Mouse (Mus musculus) CD4-positive helper T cell, adult 2 months (primary cell): ENCODE data around the gene Minpp1.

Experiments
- DNase-seq: peaks from one replicate; pipeline ENCODE4 v3.0.0-alpha.2; 2012; ENCODE audit warnings: low read depth, missing footprints, low spot score

The Minpp1 gene

DNA sequence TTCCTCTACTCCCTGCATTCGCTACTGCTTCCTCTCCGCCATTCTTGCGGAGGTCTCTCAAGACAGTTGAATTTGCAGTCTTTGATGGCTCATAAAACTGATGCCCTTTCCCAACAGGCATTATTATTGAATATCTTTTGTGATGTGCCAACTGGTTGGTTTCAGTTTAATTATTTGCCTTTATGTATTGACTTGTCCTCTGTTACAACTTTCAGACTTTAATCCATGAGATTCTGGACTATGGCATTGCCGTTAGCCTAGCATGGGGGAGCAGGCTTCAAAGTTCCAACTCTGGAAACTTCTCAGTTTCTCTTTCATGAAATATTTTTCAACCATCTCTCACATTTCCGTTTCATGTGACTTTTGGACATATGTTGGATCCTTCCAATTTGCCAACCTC, 41.6 kb downstream of the Minpp1 start:
- DNase-seq: no peak

DNA sequence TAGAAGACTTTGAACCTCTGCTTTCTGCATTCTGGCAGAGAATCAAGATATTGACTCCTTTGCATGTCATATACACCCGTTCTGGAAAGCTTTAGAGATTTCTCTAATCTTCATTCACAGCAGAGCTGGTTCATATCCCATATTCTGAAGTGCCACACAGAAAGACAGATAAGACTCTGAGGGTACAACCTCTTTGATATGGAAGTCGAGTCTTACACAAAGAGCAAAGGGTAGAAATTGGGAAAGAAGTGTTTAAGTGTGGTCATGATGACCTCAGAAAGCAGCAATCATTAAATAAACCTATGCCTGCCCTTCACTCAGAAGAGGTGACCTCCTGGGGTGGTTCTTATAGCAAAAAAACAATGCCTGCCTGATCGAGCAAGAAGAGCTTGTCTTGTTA, 43.2 kb downstream of the Minpp1 start:
- DNase-seq: no peak

DNA sequence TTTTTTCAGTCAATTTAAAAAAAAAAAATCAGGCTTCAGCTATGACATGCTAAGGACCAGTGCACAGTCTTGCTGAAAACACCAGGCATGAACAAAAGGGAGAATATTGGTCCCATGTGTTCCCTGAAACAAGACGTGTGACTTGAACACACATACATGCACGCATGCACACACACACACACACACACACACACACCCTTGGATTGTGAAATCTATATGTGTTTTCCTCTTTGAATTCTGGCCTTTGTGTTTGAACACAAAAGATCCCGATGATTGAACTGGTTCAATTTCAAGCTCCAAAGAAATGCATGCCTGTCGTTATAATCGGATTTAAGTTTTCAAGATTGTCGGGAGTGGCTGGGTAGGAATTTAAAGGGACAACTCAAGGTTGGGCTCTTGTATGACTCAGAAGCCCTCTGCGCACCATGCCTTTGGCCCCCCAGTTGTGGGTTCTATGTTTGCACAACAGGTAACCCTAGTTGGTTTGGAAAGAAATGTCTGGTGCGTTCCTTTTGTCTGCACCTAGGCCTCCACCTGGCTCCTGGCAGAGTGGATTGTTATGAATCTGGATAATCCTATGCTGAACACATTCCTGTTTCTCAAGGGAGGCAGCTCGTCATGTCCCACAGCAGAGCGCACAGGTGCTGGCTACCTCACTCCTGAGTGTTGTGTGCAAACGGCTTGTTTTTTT, 43.8 kb downstream of the Minpp1 start:
- DNase-seq: no peak

DNA sequence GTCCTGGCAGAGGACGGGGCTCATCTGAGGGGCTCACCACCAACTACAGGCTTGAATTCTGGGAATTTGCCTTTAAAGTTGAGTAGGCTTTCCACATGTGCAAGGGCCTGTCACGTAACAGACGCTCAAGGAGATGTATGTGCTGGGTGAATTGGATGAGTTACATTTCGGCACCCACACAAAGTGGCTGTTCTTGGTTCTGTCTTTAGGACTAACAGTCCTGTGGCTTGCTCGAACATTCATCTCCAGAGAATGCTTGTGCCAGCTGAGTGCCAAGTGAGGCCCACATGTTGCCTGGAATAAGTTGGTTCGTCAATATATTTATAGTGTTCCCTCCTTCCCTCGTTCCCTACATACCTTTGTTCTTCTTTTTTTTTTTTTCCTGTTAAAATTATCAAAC, 44.7 kb downstream of the Minpp1 start:
- DNase-seq: no peak

- DNase-seq: no peak
Observed at GRCm38 (mm10) chr19:32532331-32532730, 46.8 kb downstream of the Minpp1 start.

DNA sequence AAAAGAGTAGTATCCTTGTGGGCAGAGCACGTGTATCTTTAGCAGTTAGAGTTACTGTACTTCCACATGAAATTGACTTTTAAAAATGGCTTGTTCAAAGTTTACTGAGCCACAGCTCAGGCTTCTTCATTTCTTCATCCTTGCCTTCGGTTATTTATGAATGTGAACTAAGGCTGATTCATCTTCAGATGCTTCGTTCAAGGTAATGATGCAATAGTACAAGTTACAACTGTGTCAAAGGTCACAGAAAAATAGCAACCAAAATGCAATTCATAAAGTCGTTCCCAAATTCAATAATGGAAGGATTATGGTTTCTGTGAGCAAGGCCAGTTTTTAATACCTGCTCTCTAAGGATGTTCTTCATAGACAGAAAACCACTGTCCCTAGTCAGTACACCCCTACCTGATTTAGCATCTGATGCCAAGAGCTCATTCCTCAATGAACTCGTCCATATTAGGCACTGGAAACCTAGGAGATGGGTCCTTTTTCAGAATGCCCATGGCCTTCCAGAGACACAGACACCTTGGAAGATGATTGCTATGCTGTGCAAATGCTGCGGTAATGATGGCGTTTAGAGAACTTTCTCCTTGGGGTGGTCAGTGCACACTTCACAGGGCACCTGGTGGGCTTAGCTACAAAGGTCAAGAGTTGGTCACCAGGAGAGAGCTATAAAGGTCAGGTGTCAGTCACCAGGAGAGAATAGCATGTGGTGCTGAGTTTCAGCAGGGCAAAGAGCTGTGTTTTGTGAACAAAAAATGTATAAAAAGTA, 47.4 kb downstream of the Minpp1 start:
- no peak for DNase-seq

GRCm38 (mm10) chr19:32534887-32535286, 49.3 kb downstream of the Minpp1 start:
- no peak for DNase-seq

DNA sequence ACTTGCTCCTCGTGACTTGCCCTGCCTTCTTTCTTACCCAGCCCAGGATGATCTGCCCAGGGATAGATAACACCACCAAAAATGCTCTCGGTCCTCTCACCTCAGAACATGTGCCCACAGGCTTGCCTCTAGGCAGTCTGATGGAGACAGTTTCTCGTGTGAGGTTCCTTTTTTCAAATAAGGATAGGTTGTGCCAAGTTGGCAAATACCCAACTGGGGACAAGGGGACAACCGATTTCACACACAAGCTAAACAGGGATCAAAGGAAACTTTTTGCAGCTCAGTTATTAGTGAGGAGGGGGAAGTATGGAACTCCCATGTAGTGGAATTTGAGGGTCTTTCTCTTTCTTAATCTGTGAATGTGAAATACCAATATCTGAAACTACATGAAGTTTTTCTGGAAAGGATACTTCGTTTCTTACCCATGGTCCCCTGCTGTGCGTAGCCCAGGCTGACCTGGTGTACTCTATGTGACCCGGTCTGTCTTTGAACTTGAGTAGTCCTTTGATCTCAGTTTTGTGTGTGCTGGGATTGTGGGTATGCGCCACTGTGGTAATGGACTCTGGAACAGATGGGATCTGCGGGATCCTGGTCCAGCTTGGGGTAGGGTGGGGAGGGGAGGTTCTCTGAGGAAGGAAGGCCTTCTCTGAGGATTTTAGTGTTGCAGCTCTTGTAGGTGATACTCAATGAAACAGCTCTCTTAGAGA, 57.4 kb downstream of the Minpp1 start:
- no peak for DNase-seq

GRCm38 (mm10) chr19:32547396-32547795, 61.8 kb downstream of the Minpp1 start:
- no peak for DNase-seq

- no peak for DNase-seq
Observed at GRCm38 (mm10) chr19:32548202-32548601, 62.6 kb downstream of the Minpp1 start.

GRCm38 (mm10) chr19:32550446-32550845, 64.9 kb downstream of the Minpp1 start:
- DNase-seq: no peak

- DNase-seq: no peak
Observed at GRCm38 (mm10) chr19:32551442-32551841, 65.9 kb downstream of the Minpp1 start.

- no peak for DNase-seq
Observed at GRCm38 (mm10) chr19:32552106-32552505, 66.5 kb downstream of the Minpp1 start.

GRCm38 (mm10) chr19:32553310-32553709, 67.7 kb downstream of the Minpp1 start:
- no peak for DNase-seq

DNA sequence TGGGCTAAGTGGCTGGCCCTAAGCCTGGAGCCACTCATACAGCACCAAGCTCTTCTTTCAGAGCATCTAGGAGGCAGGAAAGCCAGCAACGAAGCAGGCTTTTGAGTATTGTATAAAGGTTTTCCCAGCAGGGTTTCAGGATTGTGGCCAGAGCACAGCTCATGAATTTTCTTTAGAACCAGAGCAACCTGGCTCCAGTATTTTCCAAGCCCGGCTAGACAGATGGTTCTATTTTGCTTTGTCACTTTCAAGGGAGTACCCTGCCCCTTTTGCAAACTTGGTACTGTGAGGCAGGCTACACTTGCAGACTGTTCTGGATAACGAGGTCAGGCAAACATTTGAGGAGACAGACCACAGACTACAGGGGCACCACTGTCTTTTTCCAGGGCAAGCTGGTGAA, 69.7 kb downstream of the Minpp1 start:
- no peak for DNase-seq
